Mouse (Mus musculus) limb, embryonic 13.5 days (tissue): Measurements from ENCODE around the gene Abhd14a. TPM values are rescaled to one million over a fixed set of nuclear protein-coding genes. Genes with fewer than 3 reads are reported as not detected.

ENCODE experiments used
- ATAC-seq: fragments of 200-750 bp; cut with Nextera tagmentation; 2 replicates; pipeline ENCODE4 v1.8.0; 2017; ENCODE audit warnings: low read depth, moderate number of reproducible peaks, moderate TSS enrichment; ENCODE audit not compliant: low FRiP score
- H3K27ac ChIP-seq: fragments of 300-500 bp; sonication (generic); 2 replicates; pipeline ENCODE4 v1.5.1; 2015; ENCODE audit warnings: inconsistent platforms, mild to moderate bottlenecking, moderate library complexity
- H3K27me3 ChIP-seq: fragments of 300-500 bp; sonication (generic); 2 replicates; pipeline ENCODE4 v1.6.1; 2015; ENCODE audit warnings: mild to moderate bottlenecking, inconsistent platforms
- H3K36me3 ChIP-seq: fragments of 300-500 bp; sonication (generic); 2 replicates; pipeline ENCODE4 v1.6.1; 2015; ENCODE audit warnings: inconsistent platforms, mild to moderate bottlenecking, moderate library complexity
- H3K4me1 ChIP-seq: fragments of 300-500 bp; sonication (generic); 2 replicates; pipeline ENCODE4 v1.6.1; 2015; ENCODE audit warnings: inconsistent platforms
- H3K4me2 ChIP-seq: fragments of 300-500 bp; sonication (generic); replicated peaks from 2 replicates; pipeline ENCODE4 v1.6.1; 2015; ENCODE audit warnings: inconsistent platforms, mild to moderate bottlenecking, moderate library complexity
- H3K4me3 ChIP-seq: fragments of 300-500 bp; sonication (generic); 2 replicates; pipeline ENCODE4 v1.5.1; 2015; ENCODE audit warnings: moderate library complexity, mild to moderate bottlenecking, inconsistent platforms
- H3K9ac ChIP-seq: fragments of 300-500 bp; sonication (generic); 2 replicates; pipeline ENCODE4 v1.6.1; 2015; ENCODE audit warnings: mild to moderate bottlenecking, inconsistent platforms
- H3K9me3 ChIP-seq: fragments of 300-500 bp; sonication (generic); 2 replicates; pipeline ENCODE4 v1.6.1; 2016; ENCODE audit warnings: inconsistent platforms
- WGBS: fragments of 180-500 bp; shearing (Covaris S2); methylation state at CpG from one replicate; pipeline ENCODE4 v1.1.7; 2015; 5-methylcytosine and 5-hydroxymethylcytosine counted together
- polyA plus RNA-seq: library from polyadenylated mRNA; unstranded; fragments of >200 nt; fragmentation: Nextera tagmentation; extraction: Ambion mirVana; gene quantifications from 2 replicates; pipeline ENCODE4 v1.2.1, GENCODE M21; 2015

Abhd14a gene
- polyA plus RNA-seq, 1 experiment from 2014 or later, result 75.5 TPM

- ATAC-seq, result no peak
- WGBS, result 3% methylated on average over 9 of the region's 9 CpGs
- peaks cover 84% of the 10 kb centered on the region for H3K4me1 ChIP-seq
- H3K27ac ChIP-seq, result peak overlapping the region; percentile 44; the same call in 1 of the 2 replicates
- no peaks in the 10 kb centered on the region for H3K9me3 ChIP-seq
- peak overlapping the region; percentile 4; the same call in 1 of the 2 replicates for H3K4me3 ChIP-seq
- H3K36me3 ChIP-seq, result no peaks in the 10 kb centered on the region
- peak overlapping the region; percentile 39 for H3K4me2 ChIP-seq
- H3K9ac ChIP-seq, result peak overlapping the region; percentile 35; the same call in 1 of the 2 replicates
- no peaks in the 10 kb centered on the region for H3K27me3 ChIP-seq
Measured at GRCm38 (mm10) chr9:106450661-106451060, 3.2 kb upstream of the Abhd14a start.

- no peaks in the 10 kb centered on the region for H3K27me3 ChIP-seq
- H3K27ac ChIP-seq, result peak overlapping the region; percentile 44; the same call in 1 of the 2 replicates
- H3K9ac ChIP-seq, result peak overlapping the region; percentile 35; the same call in 1 of the 2 replicates
- H3K4me2 ChIP-seq, result peak overlapping the region; percentile 39; the same call in 1 of the 2 replicates
- no peaks in the 10 kb centered on the region for H3K36me3 ChIP-seq
- H3K4me3 ChIP-seq, result peak overlapping the region; percentile 4; the same call in 1 of the 2 replicates
- no peaks in the 10 kb centered on the region for H3K9me3 ChIP-seq
- H3K4me1 ChIP-seq, result peaks cover 79% of the 10 kb centered on the region
- WGBS, result 90% methylated on average over 8 of the region's 8 CpGs
- no peak for ATAC-seq
Measured at GRCm38 (mm10) chr9:106449947-106450346, 2.5 kb upstream of the Abhd14a start.

- Histone ChIP-seq H3K9me3 (no peaks in the 10 kb centered on the region), H3K27ac (peak overlapping the region; percentile 72; the same call in 1 of the 2 replicates), H3K4me1 (peaks cover 73% of the 10 kb centered on the region), H3K36me3 (peaks cover 5% of the 10 kb centered on the region), H3K4me2 (peak overlapping the region; percentile 83), H3K27me3 (no peaks in the 10 kb centered on the region), H3K9ac (peak overlapping the region; percentile 76), H3K4me3 (peak overlapping the region; percentile 68)
- under 1% methylated on average over 23 of the region's 23 CpGs for WGBS
- ATAC-seq, result peak; percentile 48; the same call in 1 of the 2 replicates
Measured at GRCm38 (mm10) chr9:106448498-106449031, 1.1 kb upstream of the Abhd14a start.

GRCm38 (mm10) chr9:106447951-106448350 lies 473 bp upstream of the Abhd14a start:
- 37% methylated on average over 9 of the region's 9 CpGs for WGBS
- Histone ChIP-seq H3K36me3 (peaks cover 7% of the 10 kb centered on the region), H3K4me3 (peak overlapping the region; percentile 68), H3K9me3 (no peaks in the 10 kb centered on the region), H3K9ac (peak overlapping the region; percentile 76), H3K4me2 (peak overlapping the region; percentile 83), H3K27ac (peak overlapping the region; percentile 72; the same call in 1 of the 2 replicates), H3K27me3 (no peaks in the 10 kb centered on the region), H3K4me1 (peaks cover 70% of the 10 kb centered on the region)
- ATAC-seq, result no peak

- Histone ChIP-seq H3K9ac (peak overlapping the region; percentile 19; the same call in 1 of the 2 replicates), H3K36me3 (peaks cover 14% of the 10 kb centered on the region), H3K27me3 (no peaks in the 10 kb centered on the region), H3K4me3 (no peak overlapping the region), H3K4me1 (peaks cover 38% of the 10 kb centered on the region), H3K4me2 (no peak overlapping the region), H3K27ac (no peak overlapping the region), H3K9me3 (no peaks in the 10 kb centered on the region)
- no peak for ATAC-seq
- 76% methylated on average over 4 of the region's 4 CpGs for WGBS
Measured at GRCm38 (mm10) chr9:106444836-106445235, 2.6 kb downstream of the Abhd14a start.

- Histone ChIP-seq H3K4me2 (no peak overlapping the region), H3K27ac (no peak overlapping the region), H3K36me3 (peaks cover 14% of the 10 kb centered on the region), H3K4me3 (no peak overlapping the region), H3K9me3 (no peaks in the 10 kb centered on the region), H3K27me3 (no peaks in the 10 kb centered on the region), H3K4me1 (peaks cover 28% of the 10 kb centered on the region), H3K9ac (no peak overlapping the region)
- ATAC-seq, result no peak
- 76% methylated on average over 5 of the region's 5 CpGs for WGBS
Measured at GRCm38 (mm10) chr9:106442680-106443079, 4.8 kb downstream of the Abhd14a start.

GRCm38 (mm10) chr9:106436566-106436965 lies 10.9 kb downstream of the Abhd14a start:
- H3K36me3 ChIP-seq, result peaks cover 42% of the 10 kb centered on the region
- 81% methylated on average over 9 of the region's 9 CpGs for WGBS
- H3K27me3 ChIP-seq, result no peaks in the 10 kb centered on the region
- H3K9ac ChIP-seq, result peak overlapping the region; percentile 35
- no peak overlapping the region for H3K27ac ChIP-seq
- ATAC-seq, result no peak
- H3K4me3 ChIP-seq, result no peak overlapping the region
- H3K9me3 ChIP-seq, result no peaks in the 10 kb centered on the region
- H3K4me1 ChIP-seq, result peaks cover 29% of the 10 kb centered on the region
- H3K4me2 ChIP-seq, result peak overlapping the region; percentile 84; the same call in 1 of the 2 replicates

GRCm38 (mm10) chr9:106433389-106433788 lies 14.1 kb downstream of the Abhd14a start:
- peaks cover 46% of the 10 kb centered on the region for H3K36me3 ChIP-seq
- H3K4me2 ChIP-seq, result no peak overlapping the region
- ATAC-seq, result no peak
- H3K9me3 ChIP-seq, result no peaks in the 10 kb centered on the region
- H3K9ac ChIP-seq, result no peak overlapping the region
- WGBS, result 76% methylated on average over 7 of the region's 7 CpGs
- no peak overlapping the region for H3K27ac ChIP-seq
- peaks cover 30% of the 10 kb centered on the region for H3K4me1 ChIP-seq
- H3K27me3 ChIP-seq, result no peaks in the 10 kb centered on the region
- no peak overlapping the region for H3K4me3 ChIP-seq

- H3K4me3 ChIP-seq, result peak overlapping the region; percentile 80
- peak overlapping the region; percentile 72 for H3K4me2 ChIP-seq
- peak overlapping the region; percentile 97 for H3K27ac ChIP-seq
- no peak for ATAC-seq
- H3K4me1 ChIP-seq, result peaks cover 12% of the 10 kb centered on the region
- no peaks in the 10 kb centered on the region for H3K9me3 ChIP-seq
- no peaks in the 10 kb centered on the region for H3K27me3 ChIP-seq
- WGBS, result 2% methylated on average over 4 of the region's 4 CpGs
- peaks cover 42% of the 10 kb centered on the region for H3K36me3 ChIP-seq
- peak overlapping the region; percentile 99 for H3K9ac ChIP-seq
Measured at GRCm38 (mm10) chr9:106430015-106430264, 17.5 kb downstream of the Abhd14a start.

GRCm38 (mm10) chr9:106429221-106430014 lies 18.1 kb downstream of the Abhd14a start, which contains the start of gene Rpl29:
Gene Rpl29, plus strand, starts transcription at chr9:106429454.
- peak within 1 kb of the TSS; percentile 72 for H3K4me2 ChIP-seq
- ATAC-seq, result peak; percentile 94
- peak within 1 kb of the TSS; percentile 80 for H3K4me3 ChIP-seq
- H3K27me3 ChIP-seq, result no peaks in the 10 kb centered on the region
- H3K9ac ChIP-seq, result peak within 1 kb of the TSS; percentile 99
- peaks cover 12% of the 10 kb centered on the region for H3K4me1 ChIP-seq
- WGBS, result under 1% methylated on average over 55 of the region's 55 CpGs
- H3K9me3 ChIP-seq, result no peaks in the 10 kb centered on the region
- peak within 1 kb of the TSS; percentile 97 for H3K27ac ChIP-seq
- H3K36me3 ChIP-seq, result peaks cover 38% of the 10 kb centered on the region

GRCm38 (mm10) chr9:106428719-106429220 lies 18.7 kb downstream of the Abhd14a start:
- H3K27ac ChIP-seq, result peak overlapping the region; percentile 97
- peaks cover 12% of the 10 kb centered on the region for H3K4me1 ChIP-seq
- peak overlapping the region; percentile 72 for H3K4me2 ChIP-seq
- H3K9me3 ChIP-seq, result no peaks in the 10 kb centered on the region
- WGBS, result 20% methylated on average over 11 of the region's 11 CpGs
- H3K4me3 ChIP-seq, result peak overlapping the region; percentile 80
- H3K27me3 ChIP-seq, result no peaks in the 10 kb centered on the region
- H3K36me3 ChIP-seq, result peaks cover 31% of the 10 kb centered on the region
- ATAC-seq, result peak; percentile 76
- H3K9ac ChIP-seq, result peak overlapping the region; percentile 68

- H3K4me3 ChIP-seq, result no peak overlapping the region
- H3K27me3 ChIP-seq, result no peaks in the 10 kb centered on the region
- H3K36me3 ChIP-seq, result no peaks in the 10 kb centered on the region
- H3K9ac ChIP-seq, result no peak overlapping the region
- peaks cover 51% of the 10 kb centered on the region for H3K4me1 ChIP-seq
- peak overlapping the region; percentile 53 for H3K4me2 ChIP-seq
- ATAC-seq, result peak; percentile 68
- 0 out of 2 replicates have a peak overlapping the region, but pooled peaks have one; percentile 70 for H3K27ac ChIP-seq
- H3K9me3 ChIP-seq, result no peaks in the 10 kb centered on the region
- WGBS, result 1% methylated on average over 3 of the region's 3 CpGs
Measured at GRCm38 (mm10) chr9:106421865-106422160, 25.7 kb downstream of the Abhd14a start.
